Mouse (Mus musculus): Measurements from ENCODE around the gene Nrg4.

The Nrg4 gene

DNA sequence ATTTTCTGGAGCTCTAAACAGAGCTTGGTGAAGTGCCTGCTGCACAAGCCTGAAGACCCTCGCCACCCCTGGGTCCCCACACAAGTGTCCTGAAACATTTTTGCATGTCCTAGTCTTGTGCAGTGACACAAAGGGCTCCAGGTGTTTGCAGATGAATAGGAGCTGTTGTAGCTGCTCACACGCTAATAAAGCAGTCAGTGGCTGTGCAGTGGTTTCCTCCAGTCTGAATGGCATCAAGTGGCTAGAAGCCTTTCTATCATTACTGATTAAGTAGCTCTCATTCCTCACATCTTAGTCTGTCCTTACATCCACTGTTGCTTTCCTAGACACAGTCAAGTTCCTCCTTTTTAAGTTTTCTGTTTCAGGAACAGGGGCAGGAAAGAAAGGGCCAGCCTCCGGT, 111.0 kb downstream of the Nrg4 start:
- DNase-seq (ENCODE audit: low read depth, low spot score) = peak; percentile 50

DNA sequence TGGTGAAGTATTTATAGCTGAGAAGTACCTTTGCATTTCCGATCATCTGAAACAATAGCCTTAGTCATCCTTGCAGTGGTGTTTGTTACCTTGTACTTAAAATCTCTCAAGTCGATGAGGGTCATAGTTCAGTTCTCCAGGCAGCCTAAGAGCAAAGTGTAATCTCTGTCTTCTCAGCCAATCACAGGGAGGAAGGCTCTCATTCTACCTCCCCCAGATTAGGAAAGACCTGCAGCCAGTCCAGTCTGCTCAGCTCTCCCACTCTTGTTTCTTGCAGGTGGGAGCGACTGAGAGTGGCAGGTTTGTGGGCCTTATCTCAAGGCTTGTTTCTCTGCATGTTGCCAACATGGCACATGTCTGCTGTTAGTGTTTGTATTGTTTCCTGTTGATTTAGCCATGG, 111.6 kb downstream of the Nrg4 start:
- DNase-seq (ENCODE audit: low read depth, low spot score) = no peak

DNA sequence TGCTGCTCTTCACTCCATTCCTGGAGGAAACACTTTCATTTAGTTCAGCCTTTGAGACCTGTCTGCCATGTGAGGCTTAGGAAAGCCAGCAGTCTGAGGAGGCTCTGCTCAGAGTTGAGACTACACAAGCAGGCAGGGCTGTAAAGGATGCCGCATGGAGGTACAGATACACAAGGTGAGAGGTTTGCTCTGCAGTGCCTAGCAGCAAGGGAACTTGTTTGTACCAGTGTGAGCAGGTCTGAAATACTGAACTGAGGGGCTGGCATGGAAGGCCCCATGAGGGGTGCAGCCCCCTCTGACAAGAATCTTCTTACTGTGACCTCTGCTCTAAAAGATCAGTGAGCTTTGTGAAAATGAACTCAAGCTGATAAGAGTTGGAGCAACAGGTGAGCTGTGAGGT, 113.2 kb downstream of the Nrg4 start:
- peak; percentile 58 for DNase-seq (ENCODE audit: low read depth, low spot score)

DNA sequence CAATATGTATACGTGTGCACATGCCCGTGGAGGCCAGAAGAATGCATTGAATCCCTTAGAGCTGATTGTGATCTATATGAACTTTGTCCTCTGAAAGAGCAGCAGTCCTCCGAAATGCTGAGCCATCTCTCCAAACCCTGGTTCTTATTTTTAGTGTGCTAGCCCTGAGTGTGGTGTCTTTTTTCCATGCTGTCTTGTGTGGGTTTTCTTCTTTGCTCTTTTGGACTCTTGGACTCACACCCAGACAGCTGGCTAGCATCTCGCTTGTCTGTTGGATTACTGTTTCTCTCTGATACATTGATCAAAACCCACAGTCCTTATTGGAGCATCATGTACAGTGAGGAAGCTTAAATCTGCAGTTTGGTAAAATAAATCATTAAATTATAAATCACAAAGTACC, 115.0 kb downstream of the Nrg4 start:
- no peak for DNase-seq (ENCODE audit: low read depth, low spot score)

DNA sequence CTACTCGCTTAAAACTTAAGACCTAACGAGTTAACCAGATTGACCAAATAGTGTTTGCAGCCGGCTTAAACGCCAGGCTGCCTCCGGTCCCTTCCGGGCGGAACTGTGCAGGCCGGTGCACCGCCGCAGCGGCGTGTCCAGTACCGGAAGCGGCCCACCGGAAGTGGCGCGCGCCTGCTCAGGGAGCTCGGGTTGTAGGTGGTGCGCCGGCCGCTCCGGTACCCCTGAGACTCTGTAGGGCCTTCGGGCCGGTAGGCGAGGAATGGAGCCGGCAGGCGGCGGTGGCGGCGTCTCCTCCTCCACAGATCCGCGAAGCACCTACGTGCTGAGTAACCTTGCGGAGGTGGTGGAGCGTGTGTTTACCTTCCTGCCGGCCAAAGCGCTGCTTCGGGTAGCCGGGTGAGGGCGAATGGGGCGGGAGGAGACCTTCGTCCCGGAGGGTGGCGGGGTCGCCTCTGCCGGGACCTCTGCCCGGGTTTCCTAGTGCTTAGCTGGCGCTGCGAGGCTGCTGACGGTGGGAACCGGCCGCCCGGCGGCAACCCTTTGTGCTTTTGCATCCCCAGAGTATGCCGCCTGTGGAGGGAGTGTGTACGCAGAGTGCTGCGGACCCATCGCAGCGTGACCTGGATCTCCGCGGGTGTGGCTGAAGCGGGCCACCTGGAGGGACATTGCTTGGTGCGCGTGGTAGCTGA, 117.7 kb downstream of the Nrg4 start, which contains the start of gene Fbxo22:
Gene Fbxo22 (plus strand): TSS at position 136 of the 692 bp plus-strand sequence.
- DNase-seq (ENCODE audit: low read depth, low spot score) = peak; percentile 94

DNA sequence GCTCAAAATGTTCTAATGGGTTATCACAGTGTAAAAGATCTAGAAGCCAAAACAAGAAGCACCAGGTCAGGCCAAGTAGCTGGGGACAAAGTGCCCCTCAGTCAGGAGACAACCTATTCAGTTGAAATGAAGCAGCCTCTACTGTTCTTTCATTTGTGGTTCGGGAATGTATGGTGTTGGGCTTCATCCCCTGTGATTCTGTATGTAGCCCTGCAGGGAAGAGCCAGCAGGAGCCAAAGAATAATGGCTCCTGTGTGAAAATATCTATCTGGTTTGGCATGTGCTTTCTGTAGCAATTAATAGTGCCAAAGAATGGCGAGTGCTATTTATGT, 118.2 kb downstream of the Nrg4 start:
- DNase-seq (ENCODE audit: low read depth, low spot score) = no peak

DNA sequence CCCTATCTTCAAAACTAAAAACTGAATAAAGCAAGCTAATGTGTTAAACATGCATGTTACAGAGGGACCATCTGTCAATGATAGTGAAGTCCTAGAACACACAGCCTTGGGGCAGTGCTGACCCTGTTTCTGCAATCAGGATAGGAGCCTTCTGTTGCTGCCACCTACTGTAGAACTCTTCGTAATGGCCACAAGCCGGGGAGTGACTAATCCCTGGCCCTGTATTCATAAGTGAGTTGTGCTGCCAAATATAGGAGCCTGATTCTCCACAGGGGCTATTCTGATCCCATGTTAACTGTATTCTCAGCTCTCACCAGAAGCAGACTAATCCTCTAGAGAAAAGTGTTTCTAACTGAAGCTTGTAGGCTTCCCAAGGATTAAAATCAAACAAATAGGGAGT, 127.3 kb downstream of the Nrg4 start:
- DNase-seq (ENCODE audit: low read depth, low spot score) = no peak

DNA sequence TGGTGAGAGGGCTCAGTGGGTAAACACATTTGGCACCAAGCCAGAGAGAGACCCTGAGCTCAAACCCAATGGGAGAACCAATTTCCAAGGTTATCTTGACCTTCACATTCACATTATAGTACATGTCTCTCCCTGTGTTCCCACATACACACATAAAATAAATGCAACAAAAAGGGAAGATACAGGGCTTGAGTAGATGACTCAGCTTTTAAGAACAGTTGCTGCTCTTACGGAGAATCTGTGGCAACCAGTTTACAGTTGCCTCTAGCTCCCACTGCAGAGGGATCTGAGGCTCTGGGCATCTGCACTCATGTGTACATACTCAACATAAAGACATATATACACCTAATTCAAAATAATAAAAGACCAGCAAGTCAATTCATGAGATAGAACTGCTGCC, 128.4 kb downstream of the Nrg4 start:
- DNase-seq (ENCODE audit: low read depth, low spot score) = no peak

DNA sequence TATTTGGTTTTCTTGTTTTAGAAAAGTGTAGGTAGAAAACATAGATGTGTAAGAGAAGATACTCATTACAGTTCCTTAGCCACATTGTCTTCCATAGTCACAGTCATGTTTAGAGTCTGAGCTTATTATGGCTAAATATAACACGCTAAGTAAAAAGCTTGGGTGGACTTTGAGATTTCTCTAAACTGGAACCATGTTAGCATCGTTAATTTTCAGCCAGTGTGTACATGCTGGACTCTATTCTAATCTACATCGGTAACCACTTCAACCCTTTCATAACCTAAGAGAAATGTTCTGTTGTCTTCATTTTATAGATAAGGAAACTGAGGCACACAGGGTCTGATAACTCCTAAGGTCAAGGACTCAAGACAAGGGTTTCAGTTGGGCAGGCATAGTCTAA, 130.8 kb downstream of the Nrg4 start:
- DNase-seq (ENCODE audit: low read depth, low spot score) = no peak

DNA sequence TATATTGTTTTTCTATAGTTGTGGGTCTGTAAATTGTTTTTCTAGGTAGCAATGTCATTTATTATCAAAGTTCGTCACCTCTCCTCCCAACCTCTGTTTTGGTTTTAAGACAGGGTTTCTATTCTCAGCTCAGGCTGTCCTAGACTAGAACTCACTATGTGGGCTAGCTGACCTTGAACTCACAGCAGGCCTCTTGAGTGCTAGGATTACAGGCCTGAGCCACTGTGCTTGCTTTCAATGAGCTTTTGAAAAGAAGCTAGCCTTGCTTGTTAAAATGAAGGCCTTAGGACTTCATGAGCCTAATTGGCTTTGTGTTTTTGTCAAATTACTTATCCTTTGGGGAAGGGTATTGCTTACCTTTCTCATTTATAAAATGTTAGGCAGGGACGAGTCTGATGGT, 152.4 kb downstream of the Nrg4 start:
- DNase-seq (ENCODE audit: low read depth, low spot score) = peak; percentile 33

DNA sequence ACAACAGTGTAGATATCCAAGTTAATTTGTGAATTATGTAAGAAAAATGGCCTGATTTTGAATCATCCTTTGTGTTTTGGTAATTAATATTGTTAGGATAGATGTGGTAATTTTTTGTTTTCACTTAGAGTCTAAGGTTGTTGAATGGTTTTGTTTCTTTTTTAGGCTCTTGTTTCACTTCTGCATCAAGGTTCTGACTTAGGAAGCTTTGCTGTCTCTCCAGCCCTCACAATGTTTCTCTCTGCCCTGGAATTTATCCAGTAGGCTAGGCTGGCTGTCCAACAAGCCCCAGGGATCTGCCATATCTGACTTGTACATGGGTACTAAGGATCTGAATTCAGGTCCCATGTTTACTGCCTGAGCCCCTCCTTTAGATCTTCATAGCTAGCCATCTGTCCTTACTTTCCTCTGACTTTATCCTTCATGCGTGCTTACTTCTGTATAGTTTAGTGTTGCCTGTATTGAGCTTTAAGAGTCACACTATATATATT, 154.4 kb downstream of the Nrg4 start:
- no peak for DNase-seq (ENCODE audit: low read depth, low spot score)

DNA sequence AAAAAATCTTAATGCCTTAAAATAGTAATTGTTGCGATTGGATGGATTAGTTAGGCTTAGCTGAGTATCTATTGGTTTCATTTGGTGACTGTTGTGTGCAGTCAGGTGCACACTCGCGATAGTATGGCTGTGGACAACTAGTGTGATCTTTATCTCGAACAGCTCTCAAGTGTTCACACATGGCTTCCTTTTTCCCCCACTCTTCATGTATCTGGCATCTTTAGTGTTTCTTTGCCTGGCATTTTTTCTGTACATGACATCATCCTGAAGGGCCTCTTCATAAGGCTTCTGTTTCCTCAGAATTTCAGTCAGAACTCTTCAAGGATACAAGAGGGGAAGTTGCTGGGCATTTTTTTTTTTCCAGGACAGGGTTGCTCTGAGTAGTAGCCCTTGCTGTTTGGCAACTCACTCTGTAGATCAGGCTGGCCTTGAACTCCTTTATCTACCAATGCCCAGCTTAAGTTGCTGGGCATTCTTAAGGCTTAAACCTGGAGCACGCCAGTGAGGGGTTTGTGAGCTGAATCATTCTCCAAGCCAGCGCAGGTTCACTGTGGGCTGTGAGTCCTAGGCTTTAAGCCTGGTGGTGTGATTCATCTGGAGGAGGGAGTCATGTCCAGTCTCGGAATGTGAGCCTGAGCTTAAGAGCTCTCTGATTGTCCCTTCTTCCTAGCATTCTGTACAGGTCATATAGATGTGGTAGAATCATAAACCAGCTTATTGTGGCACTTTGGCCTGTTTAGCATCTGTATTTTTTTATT, 155.8 kb downstream of the Nrg4 start:
- DNase-seq (ENCODE audit: low read depth, low spot score) = no peak

Measured in ZHBTc4 (cell line).